Mouse (Mus musculus) olfactory bulb, adult 2 months (tissue): ENCODE results near the gene Leo1.

ENCODE experiments used
- CTCF ChIP-seq: fragments of 200-500 bp; IDR thresholded peaks from 2 replicates; pipeline ENCODE4 v1.5.1; 2012; ENCODE audit warnings: low read depth, mild to moderate bottlenecking, low read length, moderate library complexity; ENCODE audit not compliant: insufficient read depth
- POLR2A ChIP-seq: fragments of 200-500 bp; IDR thresholded peaks from 2 replicates; pipeline ENCODE4 v1.6.1; 2012; ENCODE audit warnings: mild to moderate bottlenecking, low read depth, low read length, moderate library complexity; ENCODE audit not compliant: insufficient read depth

GRCm38 (mm10) chr9:75453994-75454393, 12.7 kb downstream of the Leo1 start:
- TF ChIP-seq POLR2A (no peak), CTCF (no peak)
